Mouse (Mus musculus) megakaryocyte-erythroid progenitor cell, adult 5-6 weeks (primary cell): ENCODE measurements around the gene Pick1. TPM values are rescaled to one million over a fixed set of nuclear protein-coding genes. Genes with fewer than 3 reads are reported as not detected.
A peak's percentile ranks its signal among the peaks of the same experiment; 100 is the strongest.

ENCODE experiments used
- ATAC-seq: replicated peaks from 2 replicates; pipeline ENCODE4 v1.8.0; 2016; ENCODE audit warnings: mild to moderate bottlenecking, inconsistent platforms; ENCODE audit not compliant: severe bottlenecking, poor library complexity, low FRiP score, low TSS enrichment
- total RNA-seq, 2 experiments: library from RNA; stranded (forward) in 1 of 2; stranded (reverse) in 1 of 2; fragments of 200-1000, 215-1000 nt in 1 of 2; fragments of >200 nt in 1 of 2; fragmentation: Nextera tagmentation in 1 of 2; gene quantifications; 2 replicates each; pipeline ENCODE4 v1.2.3; 2014 to 2017

Gene Pick1
- 15.8 and 20.9 TPM in 2 replicates for total RNA-seq (2014; fragmentation: Nextera tagmentation)
- 8.9 and 11.4 TPM in 2 replicates for total RNA-seq (2017)

GRCm38 (mm10) chr15:79229058-79229821 lies at the start of gene Pick1, which contains the start of gene Gm49486:
Pick1 (plus strand) TSS chr15:79229173.
Gm49486 (plus strand) TSS chr15:79229391.
- peak; percentile 85 for ATAC-seq

DNA sequence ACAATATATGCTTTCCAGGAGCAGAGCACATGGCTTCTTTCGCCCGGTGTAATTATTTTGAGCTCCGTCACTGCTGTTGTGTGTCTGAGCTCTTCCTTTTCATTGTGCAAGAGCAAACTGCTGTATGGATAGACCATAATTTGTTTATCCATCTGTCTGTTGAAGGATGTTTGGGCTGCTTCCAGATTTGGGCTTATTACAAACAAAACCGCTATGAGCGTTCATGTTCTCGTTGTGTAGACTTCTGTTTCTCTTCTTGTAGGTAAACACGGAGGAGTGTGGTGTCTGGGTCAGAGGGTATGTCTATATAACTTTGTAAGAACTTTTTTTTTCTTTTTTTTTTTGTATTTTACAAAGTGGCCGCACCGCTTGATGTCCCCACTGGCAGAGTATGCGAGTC lies 43.8 kb upstream of the Pick1 start:
- ATAC-seq, result no peak

- no peak for ATAC-seq
Measured at GRCm38 (mm10) chr15:79187819-79188218, 41.2 kb upstream of the Pick1 start.

- no peak for ATAC-seq
Measured at GRCm38 (mm10) chr15:79191426-79191825, 37.5 kb upstream of the Pick1 start.

DNA sequence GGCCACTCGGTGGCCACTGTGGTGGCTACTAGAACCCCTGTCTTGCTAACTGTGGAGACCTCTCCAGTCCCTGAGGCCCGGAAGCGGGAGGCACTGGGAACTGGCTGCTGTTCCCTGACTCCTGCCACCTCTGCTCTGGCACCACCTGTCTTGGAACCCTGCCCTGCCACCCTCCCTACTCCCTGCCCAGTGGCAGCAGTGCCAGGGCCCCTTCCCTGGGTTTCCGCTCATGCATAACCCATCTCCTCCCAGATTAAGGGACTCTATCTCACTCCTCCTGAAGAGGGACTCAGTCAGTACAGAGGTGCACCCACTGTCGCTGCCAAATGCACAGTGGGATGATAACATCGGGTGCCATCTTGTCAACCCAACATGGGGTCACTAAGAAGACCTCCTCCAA lies 36.5 kb upstream of the Pick1 start:
- ATAC-seq, result no peak

- no peak for ATAC-seq
Measured at GRCm38 (mm10) chr15:79192885-79193845, 35.8 kb upstream of the Pick1 start.

GRCm38 (mm10) chr15:79194048-79194447 lies 34.9 kb upstream of the Pick1 start:
- ATAC-seq, result no peak

GRCm38 (mm10) chr15:79194946-79195345 lies 34.0 kb upstream of the Pick1 start:
- ATAC-seq, result no peak

- ATAC-seq, result no peak
Measured at GRCm38 (mm10) chr15:79195492-79195891, 33.5 kb upstream of the Pick1 start.

- no peak for ATAC-seq
Measured at GRCm38 (mm10) chr15:79199390-79199976, 29.5 kb upstream of the Pick1 start.

DNA sequence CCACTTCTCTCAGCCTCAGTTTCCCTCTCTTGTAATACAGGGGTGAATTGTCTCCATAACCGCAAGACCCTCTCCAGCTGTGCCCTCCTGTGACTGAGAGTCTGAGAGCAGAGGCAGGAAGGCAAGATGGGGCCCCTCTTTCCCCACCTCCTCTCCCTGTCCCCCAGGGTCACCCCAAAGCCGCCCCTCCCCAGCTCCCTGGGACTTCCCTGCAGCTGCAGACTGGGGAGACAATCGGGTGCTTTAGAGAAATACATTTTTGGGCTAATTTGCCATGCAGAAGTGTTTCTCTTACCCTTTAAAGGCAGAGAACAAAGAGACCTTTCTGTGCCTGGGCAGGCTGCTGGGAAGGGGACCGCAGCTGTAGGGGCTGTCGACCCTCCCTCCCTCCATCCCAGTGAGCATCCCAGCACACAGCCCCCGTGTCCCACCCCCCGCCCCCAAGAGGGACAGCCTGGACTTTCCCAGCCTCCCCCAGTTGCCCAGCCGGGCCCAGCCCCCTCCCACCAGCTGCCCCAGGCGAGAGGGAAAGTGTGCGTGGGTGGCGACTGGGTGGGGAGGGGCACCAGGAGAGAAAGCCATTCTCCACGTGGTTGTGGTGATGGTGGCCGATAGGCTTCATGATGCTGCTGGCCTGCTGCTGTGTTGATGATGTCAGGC lies 27.4 kb upstream of the Pick1 start:
- ATAC-seq, result no peak

- no peak for ATAC-seq
Measured at GRCm38 (mm10) chr15:79202575-79202974, 26.4 kb upstream of the Pick1 start.

DNA sequence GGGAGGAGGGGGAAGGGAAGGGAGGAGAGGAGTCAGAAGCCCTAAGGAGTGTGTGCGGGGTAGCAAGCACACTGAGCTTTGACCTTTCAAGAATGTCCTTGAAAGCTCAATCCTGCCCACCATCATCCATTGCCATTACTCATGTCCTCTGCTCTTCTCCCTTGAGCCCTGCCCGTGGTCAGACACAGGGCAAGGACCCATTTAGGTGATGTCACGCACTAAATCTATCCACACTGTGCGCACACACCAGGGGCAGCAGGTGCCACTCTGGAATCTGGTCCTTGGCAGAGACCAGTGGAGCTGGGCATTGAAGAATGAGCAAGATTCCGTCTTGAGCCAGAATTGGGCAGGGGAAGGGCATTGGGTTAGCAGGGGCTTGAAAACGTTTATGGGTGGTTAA lies 20.8 kb upstream of the Pick1 start:
- ATAC-seq, result no peak

DNA sequence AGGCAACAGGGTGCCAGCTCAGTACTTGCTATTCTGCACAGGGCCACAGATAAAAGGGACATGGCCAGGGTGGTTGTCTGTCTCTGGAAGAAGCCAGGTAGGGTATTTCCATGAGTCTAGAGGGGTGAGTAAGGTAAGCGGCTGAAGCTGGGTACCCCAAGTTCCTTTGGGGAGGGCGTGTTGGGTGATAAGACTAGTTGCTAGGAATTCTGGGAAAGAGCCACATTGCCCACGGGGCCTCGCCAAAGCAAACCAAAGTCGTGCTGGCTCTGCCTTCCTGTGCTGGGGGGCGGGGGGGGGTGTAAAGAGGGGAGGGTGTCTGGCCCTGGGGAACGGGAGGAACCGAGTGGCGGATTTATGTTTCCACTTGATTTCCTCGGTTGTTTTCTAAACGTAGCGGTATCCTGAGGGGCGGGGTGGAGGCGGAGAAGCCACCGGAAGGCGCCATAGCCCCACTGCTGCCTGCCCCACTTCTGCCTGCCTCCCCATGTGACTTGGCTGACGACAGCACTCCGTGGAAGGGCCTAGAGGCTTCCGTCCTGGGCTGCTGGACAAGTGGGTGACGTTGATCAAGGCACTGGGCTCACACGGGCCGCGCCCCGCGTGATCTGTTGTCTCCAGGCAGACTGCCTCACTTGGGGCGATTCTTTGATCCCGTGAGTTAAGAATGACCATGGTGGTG lies 20.1 kb upstream of the Pick1 start:
- ATAC-seq, result peak; percentile 65

DNA sequence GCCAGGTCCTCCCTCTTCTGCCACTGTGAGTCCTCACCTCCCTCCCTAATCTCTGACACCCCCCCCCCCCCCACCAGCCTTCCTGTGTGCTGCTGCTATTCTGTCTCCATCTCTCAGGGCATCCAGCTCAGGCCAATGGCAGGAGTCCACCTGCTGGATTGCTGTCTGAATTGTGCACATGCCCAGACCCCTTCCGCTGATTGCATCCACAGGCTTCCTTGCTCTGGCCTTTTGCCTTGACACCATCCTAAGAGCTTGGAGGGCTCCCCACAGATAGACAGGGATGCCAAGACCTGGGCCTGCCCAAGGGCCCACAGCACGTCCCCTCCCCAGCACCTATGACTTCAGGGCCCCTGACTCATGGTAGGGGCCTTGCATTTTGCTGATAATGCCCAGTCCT lies 18.6 kb upstream of the Pick1 start:
- ATAC-seq, result no peak

- ATAC-seq, result no peak
Measured at GRCm38 (mm10) chr15:79212750-79213446, 16.1 kb upstream of the Pick1 start.

GRCm38 (mm10) chr15:79213591-79213990 lies 15.4 kb upstream of the Pick1 start:
- no peak for ATAC-seq

- no peak for ATAC-seq
Measured at GRCm38 (mm10) chr15:79216191-79216590, 12.8 kb upstream of the Pick1 start.
